Mouse (Mus musculus) gastrocnemius, postnatal 14 days (tissue): ENCODE results near the gene Actn1. TPM values are rescaled to one million over a fixed set of nuclear protein-coding genes. Genes with fewer than 3 reads are reported as not detected.

Experiments used
- DNase-seq: peaks from one replicate; pipeline ENCODE4 v3.0.0; 2021; ENCODE audit warnings: mixed read lengths
- intact Hi-C: fragments of 180-260 bp; cut with DNase I; formaldehyde crosslinking; loops from one replicate; pipeline ENCODE4 v1.15.1; 2025; ENCODE audit warnings: low total_unique reads
- total RNA-seq, 2 experiments: library from RNA; stranded (reverse); gene quantifications; 2 replicates each; pipeline ENCODE4 v1.2.3; 2021

Gene Actn1
- total RNA-seq, 2 experiments from 2014 or later = 18.3 to 22.5 TPM

GRCm38 (mm10) chr12:80260744-80261695 is 849 bp upstream of the Actn1 start:
- peak; percentile 32 for DNase-seq
- intact Hi-C loops = loop anchor here (5.0 kb wide), 1 partner anchor 59 kb away; no protein-coding TSS in a partner anchor

- intact Hi-C loops = loop anchor here (5.0 to 10.0 kb wide), 2 partner anchors 57 to 115 kb away; no protein-coding TSS in a partner anchor
- DNase-seq = peak; percentile 77
Measured at GRCm38 (mm10) chr12:80259216-80260055, 735 bp downstream of the Actn1 start.

- DNase-seq = no peak
- intact Hi-C loops = loop anchor here (10.0 kb wide), 1 partner anchor 116 kb away; no protein-coding TSS in a partner anchor
Measured at GRCm38 (mm10) chr12:80258520-80259215, 1.5 kb downstream of the Actn1 start.

- DNase-seq = no peak
- intact Hi-C loops = loop anchor here (10.0 kb wide), 1 partner anchor 123 kb away; no protein-coding TSS in a partner anchor
Measured at GRCm38 (mm10) chr12:80251978-80252377, 8.2 kb downstream of the Actn1 start.

GRCm38 (mm10) chr12:80251554-80251953 is 8.6 kb downstream of the Actn1 start:
- no peak for DNase-seq
- intact Hi-C loops = loop anchor here (10.0 kb wide), 1 partner anchor 123 kb away; no protein-coding TSS in a partner anchor

GRCm38 (mm10) chr12:80249539-80249938 is 10.6 kb downstream of the Actn1 start:
- no peak for DNase-seq
- intact Hi-C loops = no loop called here

- peak; percentile 49 for DNase-seq
Measured at GRCm38 (mm10) chr12:80247067-80247466, 13.1 kb downstream of the Actn1 start.

GRCm38 (mm10) chr12:80246505-80246904 is 13.7 kb downstream of the Actn1 start:
- intact Hi-C loops = no loop called here
- no peak for DNase-seq

More at GRCm38 (mm10) chr12:80247067-80247466, 13.1 kb downstream of the Actn1 start:
- intact Hi-C loops = no loop called here

GRCm38 (mm10) chr12:80244755-80245154 is 15.4 kb downstream of the Actn1 start:
- no peak for DNase-seq
- intact Hi-C loops = no loop called here

GRCm38 (mm10) chr12:80244127-80244526 is 16.0 kb downstream of the Actn1 start:
- no peak for DNase-seq
- intact Hi-C loops = no loop called here

GRCm38 (mm10) chr12:80243335-80243734 is 16.8 kb downstream of the Actn1 start:
- no peak for DNase-seq
- intact Hi-C loops = no loop called here

- DNase-seq = no peak
- intact Hi-C loops = no loop called here
Measured at GRCm38 (mm10) chr12:80239445-80239844, 20.7 kb downstream of the Actn1 start.

- DNase-seq = no peak
- intact Hi-C loops = no loop called here
Measured at GRCm38 (mm10) chr12:80238523-80238922, 21.6 kb downstream of the Actn1 start.

- intact Hi-C loops = no loop called here
- DNase-seq = no peak
Measured at GRCm38 (mm10) chr12:80235295-80235694, 24.9 kb downstream of the Actn1 start.

GRCm38 (mm10) chr12:80234226-80234625 is 25.9 kb downstream of the Actn1 start:
- intact Hi-C loops = no loop called here

GRCm38 (mm10) chr12:80232840-80233218 is 27.3 kb downstream of the Actn1 start:
- no peak for DNase-seq
- intact Hi-C loops = no loop called here

More at GRCm38 (mm10) chr12:80234226-80234625, 25.9 kb downstream of the Actn1 start:
- no peak for DNase-seq

- no peak for DNase-seq
- intact Hi-C loops = no loop called here
Measured at GRCm38 (mm10) chr12:80232076-80232839, 27.9 kb downstream of the Actn1 start.

GRCm38 (mm10) chr12:80231317-80231716 is 28.9 kb downstream of the Actn1 start:
- no peak for DNase-seq
- intact Hi-C loops = no loop called here

- intact Hi-C loops = no loop called here
Measured at GRCm38 (mm10) chr12:80230854-80231253, 29.3 kb downstream of the Actn1 start.

More at GRCm38 (mm10) chr12:80230854-80231253, 29.3 kb downstream of the Actn1 start:
- DNase-seq = no peak
